Mouse (Mus musculus): Measurements from ENCODE around the gene Map3k20.
A peak's percentile ranks its signal among the peaks of the same experiment; 100 is the strongest.

Gene Map3k20

GRCm38 (mm10) chr2:72415416-72415815, 130.0 kb downstream of the Map3k20 start:
- no peak for DNase-seq (ENCODE audit: low read depth in 1 of 2, low spot score in 2 of 2)

DNA sequence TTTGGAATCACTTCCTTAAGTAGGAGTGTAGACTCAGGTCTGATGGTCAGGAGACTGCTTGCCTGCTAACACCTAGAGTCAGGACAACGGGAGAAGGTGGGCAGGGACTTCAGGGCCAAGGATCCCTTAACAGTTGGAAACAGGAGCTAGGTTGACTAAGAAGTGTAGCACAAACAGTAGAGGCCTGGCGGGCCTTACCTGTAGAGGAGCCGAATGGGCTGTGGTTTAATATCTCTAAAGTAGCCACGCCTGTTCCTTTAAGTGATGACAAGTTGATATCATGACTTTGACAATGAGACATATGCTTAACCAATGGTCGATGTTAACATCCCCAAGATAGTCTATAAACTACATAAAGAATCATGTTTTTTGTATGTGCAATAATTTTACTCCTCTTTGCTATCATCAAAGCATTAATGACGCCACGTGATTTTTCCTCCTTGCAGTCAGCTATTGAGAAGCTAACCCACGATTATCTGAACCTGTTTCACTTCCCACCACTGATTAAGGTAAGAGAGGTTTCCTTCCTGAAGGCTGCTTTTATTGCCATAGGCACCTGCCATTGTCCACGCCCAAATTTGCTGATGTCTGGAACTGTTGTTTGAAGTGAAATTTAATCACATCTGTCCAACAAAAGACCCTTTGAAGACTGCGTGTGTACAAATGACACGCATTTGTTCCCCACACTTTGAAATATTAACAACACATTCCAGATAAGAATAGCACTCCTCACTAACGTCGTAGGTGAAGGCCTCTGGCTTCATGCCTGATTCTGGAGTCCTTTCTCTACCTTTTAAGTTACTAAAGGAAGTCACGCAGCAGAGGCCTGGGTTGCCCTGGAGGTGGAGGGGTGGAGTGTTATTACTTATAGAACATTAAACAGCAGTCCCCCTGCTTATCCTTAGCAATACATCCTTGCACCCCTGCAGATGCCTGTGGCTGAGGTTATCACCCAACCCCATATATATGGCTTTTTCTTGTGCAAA, 131.0 kb downstream of the Map3k20 start:
- DNase-seq (ENCODE audit: low read depth in 1 of 2, low spot score in 2 of 2) = no peak

- DNase-seq (ENCODE audit: low read depth in 1 of 2, low spot score in 2 of 2) = no peak
These were observed 135.1 kb downstream of the Map3k20 start for GRCm38 (mm10) chr2:72420561-72420960.

- no peak for DNase-seq (ENCODE audit: low read depth in 1 of 2, low spot score in 2 of 2)
These were observed 139.2 kb downstream of the Map3k20 start for GRCm38 (mm10) chr2:72424656-72425055.

DNA sequence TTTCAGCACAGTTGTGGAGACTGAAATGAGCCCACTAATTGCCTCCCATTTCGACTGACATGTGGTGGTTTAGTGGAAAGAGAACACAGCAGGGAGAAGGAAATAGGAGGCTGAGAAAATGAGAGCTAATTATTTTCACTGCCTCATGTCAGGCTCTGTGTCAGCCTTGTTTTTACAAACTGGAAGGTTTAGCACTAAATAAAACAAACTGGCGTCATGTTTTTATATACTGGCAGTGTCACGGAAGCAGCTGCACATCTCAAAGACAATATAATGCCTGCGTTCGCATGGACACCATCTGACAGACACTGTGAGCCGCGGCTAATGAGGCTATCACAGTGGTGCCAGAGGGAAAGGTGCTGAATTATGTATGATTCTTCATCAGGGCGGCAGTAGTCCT, 141.3 kb downstream of the Map3k20 start:
- DNase-seq (ENCODE audit: low read depth in 1 of 2, low spot score in 2 of 2) = no peak

- no peak for DNase-seq (ENCODE audit: low read depth in 1 of 2, low spot score in 2 of 2)
These were observed 141.9 kb downstream of the Map3k20 start for GRCm38 (mm10) chr2:72427288-72427687.

DNA sequence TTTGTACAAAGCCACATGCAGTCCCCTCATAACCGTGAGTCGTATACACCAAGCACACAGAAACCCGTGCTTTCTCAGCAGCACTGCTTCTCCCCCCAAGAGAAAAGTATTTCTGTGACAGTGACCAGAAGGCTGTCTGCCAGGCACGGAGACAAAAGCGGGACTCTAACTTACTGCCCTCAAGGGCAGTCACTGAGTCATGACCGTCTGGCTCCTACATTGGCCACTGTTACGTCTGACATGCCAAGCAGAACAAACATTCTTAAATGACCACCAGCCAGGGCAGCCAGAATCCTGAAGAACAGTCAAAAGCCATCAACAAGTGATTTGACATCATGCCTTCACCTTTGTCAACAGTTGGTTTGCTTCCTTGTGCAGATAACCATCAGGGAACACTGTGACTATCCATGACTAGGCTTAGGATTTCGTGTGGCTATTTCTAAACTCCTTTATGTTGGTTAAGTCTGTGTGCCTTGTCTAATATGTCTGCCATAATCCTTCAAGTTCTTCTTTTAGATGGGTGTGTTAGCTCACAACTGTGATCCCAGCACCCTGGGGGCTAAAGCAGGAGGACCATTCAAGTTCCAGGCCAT, 153.6 kb downstream of the Map3k20 start:
- no peak for DNase-seq (ENCODE audit: low read depth in 1 of 2, low spot score in 2 of 2)

GRCm38 (mm10) chr2:72441010-72441409, 155.6 kb downstream of the Map3k20 start:
- DNase-seq (ENCODE audit: low read depth in 1 of 2, low spot score in 2 of 2) = no peak

DNA sequence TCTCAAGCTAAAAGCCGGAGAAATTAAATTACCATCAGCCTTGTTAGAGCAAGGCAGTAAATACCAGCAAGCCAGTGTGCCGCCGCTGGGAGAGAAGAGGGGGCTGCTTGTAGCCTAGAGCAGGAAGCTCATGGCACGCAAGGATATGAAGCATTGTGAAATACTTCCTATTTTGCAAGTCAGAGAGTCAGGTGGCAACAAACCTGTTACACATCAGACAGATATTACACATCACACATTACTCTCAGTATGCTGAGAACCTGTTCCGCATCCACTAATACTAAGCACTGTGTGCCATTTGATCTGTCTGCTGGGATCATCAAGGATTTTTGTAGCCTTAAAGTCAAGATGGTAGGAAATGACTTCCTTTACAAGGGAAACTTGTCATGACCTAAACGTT, 157.4 kb downstream of the Map3k20 start:
- DNase-seq (ENCODE audit: low read depth in 1 of 2, low spot score in 2 of 2) = no peak

DNA sequence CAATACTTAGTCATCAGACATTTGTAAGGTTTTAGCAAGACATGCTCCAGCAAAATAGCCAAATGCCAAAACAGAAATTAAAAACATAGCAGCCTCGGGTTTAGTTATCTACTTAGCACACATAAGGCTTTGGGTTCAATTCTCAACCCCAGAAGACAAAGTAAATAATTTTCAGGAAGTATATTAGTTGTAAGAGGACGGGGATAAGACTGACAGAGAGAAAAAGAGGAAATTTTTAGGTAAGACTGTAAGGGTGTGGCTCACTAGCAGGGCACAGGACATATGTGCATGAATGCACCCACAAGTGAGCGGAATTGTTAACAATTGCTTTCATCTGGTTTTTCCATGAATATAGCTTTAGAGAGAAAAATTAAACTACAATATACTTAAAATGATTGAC, 158.5 kb downstream of the Map3k20 start:
- DNase-seq (ENCODE audit: low read depth in 1 of 2, low spot score in 2 of 2) = no peak

DNA sequence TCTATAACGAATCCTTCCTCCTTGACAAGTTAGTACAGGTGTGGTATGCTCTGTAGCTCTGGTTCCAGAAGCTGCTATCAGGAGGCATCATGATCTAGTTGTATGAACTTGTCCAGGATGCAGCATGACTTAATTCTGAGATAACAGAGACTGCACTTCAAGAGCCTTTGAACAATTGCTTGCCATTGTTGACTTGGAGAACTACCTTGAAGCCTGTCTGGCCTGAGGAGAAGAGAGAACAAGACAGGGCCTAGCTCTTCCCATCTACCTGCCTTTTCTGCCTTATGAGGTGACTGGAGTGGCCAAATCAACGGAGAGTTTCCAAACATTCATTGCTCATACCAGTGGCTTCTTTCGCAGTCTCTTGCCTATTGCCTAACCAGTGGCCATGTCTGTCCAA, 160.7 kb downstream of the Map3k20 start:
- DNase-seq (ENCODE audit: low read depth in 1 of 2, low spot score in 2 of 2) = no peak

- no peak for DNase-seq (ENCODE audit: low read depth in 1 of 2, low spot score in 2 of 2)
These were observed 161.2 kb downstream of the Map3k20 start for GRCm38 (mm10) chr2:72446615-72447014.

- DNase-seq (ENCODE audit: low read depth in 1 of 2, low spot score in 2 of 2) = no peak
These were observed 168.1 kb downstream of the Map3k20 start for GRCm38 (mm10) chr2:72453563-72453962.

- no peak for DNase-seq (ENCODE audit: low read depth in 1 of 2, low spot score in 2 of 2)
These were observed 170.8 kb downstream of the Map3k20 start for GRCm38 (mm10) chr2:72456189-72456588.

DNA sequence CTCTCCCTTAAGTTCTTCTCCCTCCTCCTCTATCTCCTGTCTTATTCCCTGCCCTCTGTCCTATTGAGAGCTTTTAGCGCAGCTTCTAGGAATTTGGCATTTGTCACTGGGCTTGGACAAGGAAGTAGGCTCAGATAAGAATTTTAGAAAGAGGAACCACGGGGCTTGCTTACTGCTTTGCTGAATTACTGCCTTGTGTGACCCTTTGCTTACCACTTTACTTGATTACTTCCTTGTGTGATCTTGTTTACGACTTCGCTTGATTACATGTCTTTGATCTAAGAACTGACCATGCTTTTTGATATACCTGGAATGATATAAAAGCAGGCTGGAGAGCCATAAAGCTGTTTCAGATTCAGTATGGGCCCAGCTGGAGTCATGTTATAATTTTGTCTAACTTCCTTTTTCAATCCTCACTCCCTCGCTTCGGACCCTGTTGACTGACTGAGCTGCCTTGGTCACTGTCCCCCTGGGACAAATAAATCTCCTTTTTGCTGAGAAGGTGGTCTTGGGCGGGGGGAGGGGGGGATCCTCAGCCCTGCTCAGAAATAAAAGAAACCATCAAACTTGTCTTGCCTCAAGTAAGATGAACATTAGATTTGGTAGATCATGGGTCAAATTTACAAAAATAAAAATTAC, 179.1 kb downstream of the Map3k20 start:
- DNase-seq (ENCODE audit: low read depth in 1 of 2, low spot score in 2 of 2) = no peak

- DNase-seq (ENCODE audit: low read depth in 1 of 2, low spot score in 2 of 2) = no peak
These were observed 182.2 kb downstream of the Map3k20 start for GRCm38 (mm10) chr2:72467604-72468003.

GRCm38 (mm10) chr2:72471415-72472070, 186.1 kb downstream of the Map3k20 start:
- no peak for DNase-seq (ENCODE audit: low read depth in 1 of 2, low spot score in 2 of 2)

DNA sequence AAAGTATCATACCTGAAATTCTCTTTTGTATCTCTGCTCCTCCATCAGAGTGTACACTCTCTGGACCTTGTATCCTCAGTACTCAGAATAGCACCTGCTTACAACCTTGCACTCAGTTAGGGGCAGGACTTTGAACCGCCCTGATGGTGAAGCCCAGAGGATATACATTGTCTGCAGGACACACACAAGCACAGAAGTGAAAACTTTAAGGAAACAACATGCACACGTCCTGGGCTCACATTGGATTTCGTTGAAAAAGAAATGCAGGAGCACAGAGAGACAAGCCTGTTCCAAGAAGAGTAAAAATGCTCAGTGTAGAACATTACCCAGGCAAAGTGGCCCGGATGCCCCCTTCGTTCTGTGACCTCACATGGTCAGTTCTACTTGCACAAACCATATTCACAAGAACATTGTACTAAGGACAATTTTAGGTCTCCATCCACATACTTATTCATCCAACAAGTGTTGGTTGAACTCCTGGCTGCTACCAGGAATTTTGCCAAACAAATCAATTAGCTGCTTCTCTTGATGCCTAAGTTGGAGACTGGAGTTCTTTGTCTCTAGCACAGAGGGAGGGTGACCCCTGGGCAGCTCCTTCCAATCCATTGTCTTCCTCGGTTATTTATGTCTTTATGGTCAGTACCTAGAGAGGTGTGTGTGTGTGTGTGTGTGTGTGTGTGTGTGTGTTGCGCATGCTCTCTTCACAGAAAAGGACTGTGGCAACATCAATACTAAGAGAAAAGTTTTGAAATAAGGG, 189.3 kb downstream of the Map3k20 start:
- no peak for DNase-seq (ENCODE audit: low read depth in 1 of 2, low spot score in 2 of 2)

DNA sequence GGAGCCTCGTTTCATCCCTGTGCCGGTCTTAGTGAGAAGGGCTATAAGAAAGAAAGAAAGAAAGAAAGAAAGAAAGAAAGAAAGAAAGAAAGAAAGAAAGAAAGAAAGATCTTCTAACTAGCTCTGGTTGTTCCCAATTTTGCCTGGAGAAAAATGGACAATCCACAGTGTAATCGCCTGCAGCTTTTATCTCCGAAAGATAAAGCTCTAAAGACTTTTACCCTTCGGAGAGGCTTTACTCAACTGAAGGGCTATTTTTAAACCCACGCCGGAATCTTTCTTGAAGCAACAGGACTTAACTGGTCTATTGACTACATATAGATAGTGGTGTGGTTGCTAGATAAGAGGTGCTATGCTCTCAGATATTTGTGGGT, 190.0 kb downstream of the Map3k20 start:
- no peak for DNase-seq (ENCODE audit: low read depth in 1 of 2, low spot score in 2 of 2)

GRCm38 (mm10) chr2:72475797-72476485, 190.5 kb downstream of the Map3k20 start, which contains the start of gene Cdca7:
TSS of gene Cdca7 (plus strand) at chr2:72476159.
- DNase-seq (ENCODE audit: low read depth in 1 of 2, low spot score in 2 of 2) = peak; percentile 23 to 32

All from monocyte, adult 2 months (primary cell).